Mouse (Mus musculus) embryonic facial prominence, embryonic 10.5 days (tissue): ENCODE results near the gene Ccsap. TPM values are rescaled to one million over a fixed set of nuclear protein-coding genes. Genes with fewer than 3 reads are reported as not detected.

Experiments used
- DNase-seq: peaks from one replicate; pipeline ENCODE4 v3.0.0-alpha.2; 2017; ENCODE audit warnings: low spot score
- H3K27ac ChIP-seq: fragments of 300-500 bp; sonication (generic); replicated peaks from 2 replicates; pipeline ENCODE4 v1.5.1; 2016; ENCODE audit warnings: mild to moderate bottlenecking
- H3K27me3 ChIP-seq: fragments of 300-500 bp; sonication (generic); replicated peaks from 2 replicates; pipeline ENCODE4 v1.6.1; 2016; ENCODE audit warnings: low read depth, mild to moderate bottlenecking; ENCODE audit not compliant: poor library complexity, severe bottlenecking
- H3K36me3 ChIP-seq: fragments of 300-500 bp; sonication (generic); replicated peaks from 2 replicates; pipeline ENCODE4 v1.6.1; 2016; ENCODE audit warnings: mild to moderate bottlenecking, moderate library complexity
- H3K4me1 ChIP-seq: fragments of 300-500 bp; sonication (generic); 2 replicates; pipeline ENCODE4 v1.6.1; 2016
- H3K4me3 ChIP-seq: fragments of 300-500 bp; sonication (generic); 2 replicates; pipeline ENCODE4 v1.5.1; 2016; ENCODE audit warnings: mild to moderate bottlenecking, moderate library complexity
- H3K9me3 ChIP-seq: fragments of 300-500 bp; sonication (generic); 2 replicates; pipeline ENCODE4 v1.6.1; 2016; ENCODE audit warnings: mild to moderate bottlenecking
- WGBS: fragments of 180-500 bp; shearing (Covaris S2); methylation state at CpG from one replicate; pipeline ENCODE4 v1.1.7; 2016; 5-methylcytosine and 5-hydroxymethylcytosine counted together
- polyA plus RNA-seq: library from polyadenylated mRNA; unstranded; fragments of >200 nt; fragmentation: Nextera tagmentation; extraction: Ambion mirVana; gene quantifications from 2 replicates; pipeline ENCODE4 v1.2.1, GENCODE M21; 2016

Ccsap gene
- polyA plus RNA-seq, 1 experiment from 2014 or later: 5.6 TPM

GRCm38 (mm10) chr8:123808671-123809070, 51.3 kb downstream of the Ccsap start:
- H3K4me3 ChIP-seq: no peak overlapping the region
- H3K27me3 ChIP-seq: no peaks in the 10 kb centered on the region
- no peak for DNase-seq
- peaks cover 52% of the 10 kb centered on the region for H3K4me1 ChIP-seq
- 72% methylated on average over 7 of the region's 7 CpGs for WGBS
- no peak overlapping the region for H3K27ac ChIP-seq
- peaks cover 15% of the 10 kb centered on the region for H3K36me3 ChIP-seq
- H3K9me3 ChIP-seq: no peaks in the 10 kb centered on the region

DNA sequence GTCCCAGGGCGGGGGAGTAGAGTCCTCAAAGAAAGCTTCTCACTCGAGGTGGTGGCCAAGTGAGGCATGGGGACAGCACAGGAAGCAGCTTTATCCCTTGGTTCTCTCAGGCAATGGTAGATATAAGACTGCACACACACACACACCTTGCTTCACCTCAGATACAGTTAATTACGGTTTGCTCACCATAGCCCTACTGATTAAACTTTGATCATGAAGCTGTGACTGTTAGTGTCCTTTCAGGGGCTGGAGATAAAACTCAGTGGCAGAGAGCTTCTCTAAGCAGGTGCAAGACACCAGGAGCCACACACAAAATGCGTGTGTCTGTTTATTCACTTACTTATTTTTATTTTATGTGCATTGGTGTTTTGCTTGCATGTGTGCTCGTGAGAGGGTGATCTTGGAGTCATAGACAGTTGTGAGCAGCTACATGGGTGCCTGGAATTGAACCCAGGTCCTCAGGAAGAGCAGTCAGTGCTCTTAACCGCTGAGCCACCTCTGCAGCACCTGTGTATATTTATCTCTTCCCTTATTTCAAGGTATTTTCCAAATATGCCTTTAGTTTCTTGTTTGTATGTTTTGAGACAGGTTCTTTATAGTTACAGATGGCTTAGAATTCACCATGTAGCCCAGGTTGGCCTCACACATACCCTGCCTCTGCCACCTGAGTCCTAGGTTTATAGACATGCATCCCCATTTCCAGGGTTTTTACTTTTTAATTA, 52.0 kb downstream of the Ccsap start:
- no peak overlapping the region for H3K27ac ChIP-seq
- no peak for DNase-seq
- H3K9me3 ChIP-seq: no peaks in the 10 kb centered on the region
- H3K36me3 ChIP-seq: peaks cover 13% of the 10 kb centered on the region
- WGBS: 67% methylated on average over 6 of the region's 6 CpGs
- H3K27me3 ChIP-seq: no peaks in the 10 kb centered on the region
- H3K4me1 ChIP-seq: peaks cover 45% of the 10 kb centered on the region
- H3K4me3 ChIP-seq: peak overlapping the region; percentile 95

GRCm38 (mm10) chr8:123807024-123807431, 53.0 kb downstream of the Ccsap start:
- Histone ChIP-seq H3K27me3 (no peaks in the 10 kb centered on the region), H3K4me3 (peak overlapping the region; percentile 95), H3K36me3 (peaks cover 13% of the 10 kb centered on the region), H3K9me3 (no peaks in the 10 kb centered on the region), H3K4me1 (peaks cover 43% of the 10 kb centered on the region), H3K27ac (peak overlapping the region; percentile 94)
- 14% methylated on average over 14 of the region's 14 CpGs for WGBS
- peak; percentile 27 for DNase-seq

GRCm38 (mm10) chr8:123806374-123806935, 53.6 kb downstream of the Ccsap start:
- H3K36me3 ChIP-seq: peaks cover 13% of the 10 kb centered on the region
- H3K27me3 ChIP-seq: no peaks in the 10 kb centered on the region
- H3K27ac ChIP-seq: peak overlapping the region; percentile 94
- H3K9me3 ChIP-seq: no peaks in the 10 kb centered on the region
- H3K4me3 ChIP-seq: peak overlapping the region; percentile 95
- H3K4me1 ChIP-seq: peaks cover 45% of the 10 kb centered on the region
- DNase-seq: no peak
- WGBS: 2% methylated on average over 12 of the region's 12 CpGs

DNA sequence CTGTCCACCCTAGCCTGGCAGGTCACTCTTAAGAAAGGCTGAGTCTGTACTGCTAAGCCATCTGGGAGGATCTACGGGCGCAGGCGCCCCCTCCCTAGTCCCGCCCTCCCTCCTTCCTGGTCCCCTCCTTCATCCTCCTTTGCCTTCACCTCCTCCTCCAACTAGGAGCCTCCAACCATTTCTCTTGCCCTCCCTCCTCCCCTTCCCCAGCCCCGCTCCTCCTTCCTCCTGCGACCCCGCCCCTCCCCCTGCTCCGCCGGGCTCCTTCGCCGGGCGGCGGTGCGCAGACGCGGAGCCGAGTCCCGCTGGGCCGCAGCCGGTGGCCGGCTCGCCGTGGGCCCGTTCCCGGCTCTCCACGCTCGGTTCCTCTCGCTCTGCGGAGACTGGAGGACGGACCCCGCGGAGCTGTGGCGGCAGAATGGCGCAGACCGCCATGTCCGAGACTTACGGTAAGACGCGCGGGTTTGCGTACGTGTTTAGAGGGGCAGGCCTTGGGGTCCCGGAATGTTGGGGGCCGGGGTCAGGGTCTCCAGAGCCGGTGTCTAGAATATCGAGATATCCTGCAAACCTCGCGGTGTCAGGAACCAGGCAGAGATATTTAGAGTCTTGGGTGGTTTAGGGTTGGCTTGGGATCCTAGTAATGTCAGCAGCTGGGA, 54.2 kb downstream of the Ccsap start, which contains the start of gene Rab4a:
Gene Rab4a, plus strand, starts transcription at position 268 of the 656 bp plus-strand sequence.
- Histone ChIP-seq H3K4me1 (peaks cover 42% of the 10 kb centered on the region), H3K36me3 (peaks cover 13% of the 10 kb centered on the region), H3K27ac (peak within 1 kb of the TSS; percentile 94), H3K27me3 (no peaks in the 10 kb centered on the region), H3K9me3 (peaks cover 2% of the 10 kb centered on the region; the same call in 1 of the 2 replicates), H3K4me3 (peak within 1 kb of the TSS; percentile 95)
- DNase-seq: peak; percentile 94
- under 1% methylated on average over 48 of the region's 48 CpGs for WGBS

DNA sequence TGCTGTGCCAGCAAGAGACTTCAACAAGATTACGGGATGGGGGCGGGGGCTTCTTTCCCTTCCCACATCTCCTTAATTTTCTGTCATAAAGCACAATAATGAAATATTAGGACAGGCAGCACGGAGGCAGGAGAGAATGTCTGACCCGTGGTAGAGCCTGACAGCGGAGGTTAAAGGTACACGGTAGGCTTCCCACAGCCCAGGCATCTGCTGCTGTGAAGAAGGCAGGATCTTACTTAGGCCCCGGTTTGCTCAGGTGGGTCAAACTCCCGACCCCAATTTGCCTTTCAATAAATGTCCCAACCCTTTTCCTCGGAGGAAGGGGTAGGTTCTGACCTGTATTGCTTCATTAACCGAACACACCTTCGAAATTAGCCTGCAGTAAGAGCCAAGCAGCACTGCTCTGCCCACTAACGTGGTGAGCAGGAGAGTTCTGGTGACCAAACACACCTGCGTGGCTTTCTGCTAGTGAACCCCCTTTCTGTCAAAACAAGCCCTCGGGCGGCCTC, 54.7 kb downstream of the Ccsap start:
- Histone ChIP-seq H3K27ac (peak overlapping the region; percentile 94), H3K4me1 (peaks cover 45% of the 10 kb centered on the region)
- 13% methylated on average over 15 of the region's 15 CpGs for WGBS

GRCm38 (mm10) chr8:123804586-123804985, 55.4 kb downstream of the Ccsap start:
- Histone ChIP-seq H3K27me3 (no peaks in the 10 kb centered on the region), H3K36me3 (peaks cover 6% of the 10 kb centered on the region; the same call in 1 of the 2 replicates), H3K4me1 (peaks cover 51% of the 10 kb centered on the region), H3K4me3 (no peak overlapping the region), H3K27ac (no peak overlapping the region), H3K9me3 (peaks cover 6% of the 10 kb centered on the region; the same call in 1 of the 2 replicates)
- DNase-seq: no peak
- WGBS: 87% methylated on average over 7 of the region's 7 CpGs

More for the DNA sequence above, 54.7 kb downstream of the Ccsap start:
- no peak for DNase-seq
- Histone ChIP-seq H3K36me3 (peaks cover 12% of the 10 kb centered on the region), H3K9me3 (peaks cover 6% of the 10 kb centered on the region; the same call in 1 of the 2 replicates), H3K4me3 (peak overlapping the region; percentile 95), H3K27me3 (no peaks in the 10 kb centered on the region)

DNA sequence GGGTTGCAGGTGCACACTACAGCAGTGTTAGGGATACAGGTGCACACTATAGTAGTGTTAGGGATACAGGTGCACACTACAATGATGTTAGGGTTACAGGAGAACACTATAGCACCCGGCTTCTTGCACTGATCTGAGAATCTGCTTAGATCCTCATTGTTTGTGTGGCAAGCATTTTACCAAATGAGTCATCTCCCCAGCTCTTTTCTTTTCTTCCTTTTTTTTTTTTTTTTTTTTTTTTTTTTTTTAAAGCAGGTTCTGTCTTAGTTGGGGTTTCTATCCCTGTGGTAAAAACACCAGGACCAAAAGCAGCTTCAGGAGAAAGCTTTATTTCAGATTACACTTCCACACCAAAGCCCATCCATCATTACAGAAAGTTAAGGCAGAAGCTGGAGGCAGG, 56.4 kb downstream of the Ccsap start:
- Histone ChIP-seq H3K9me3 (peaks cover 6% of the 10 kb centered on the region; the same call in 1 of the 2 replicates), H3K27ac (no peak overlapping the region), H3K4me1 (peaks cover 57% of the 10 kb centered on the region), H3K36me3 (no peaks in the 10 kb centered on the region; the same call in 1 of the 2 replicates), H3K27me3 (no peaks in the 10 kb centered on the region), H3K4me3 (no peak overlapping the region)
- 77% methylated on average over 1 of the region's 1 CpGs for WGBS
- no peak for DNase-seq

DNA sequence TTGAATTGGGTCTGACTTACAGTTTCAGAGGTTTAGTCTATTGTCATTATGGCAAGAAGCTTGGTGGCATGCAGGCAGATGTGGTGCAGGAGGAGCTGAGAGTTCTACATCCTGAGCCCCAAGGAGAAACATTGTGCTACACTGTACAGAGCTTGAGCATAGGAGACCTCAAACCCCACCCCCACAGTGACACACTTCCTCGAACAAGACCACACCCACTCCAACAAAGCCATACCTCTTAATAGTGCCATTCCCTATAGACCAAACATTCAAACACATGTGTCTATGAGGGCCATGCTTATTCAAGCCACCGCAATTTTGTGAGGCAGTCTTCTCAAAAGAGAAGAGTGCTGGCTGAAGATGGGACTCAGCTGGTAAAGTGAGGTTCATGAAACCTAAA, 58.5 kb downstream of the Ccsap start:
- H3K27ac ChIP-seq: no peak overlapping the region
- H3K4me1 ChIP-seq: peaks cover 46% of the 10 kb centered on the region
- H3K9me3 ChIP-seq: peaks cover 6% of the 10 kb centered on the region; the same call in 1 of the 2 replicates
- H3K27me3 ChIP-seq: no peaks in the 10 kb centered on the region
- H3K36me3 ChIP-seq: no peaks in the 10 kb centered on the region
- whole genome bisulfite sequencing: 91% methylated on average over 2 of the region's 2 CpGs
- no peak overlapping the region for H3K4me3 ChIP-seq
- no peak for DNase-seq

- peaks cover 42% of the 10 kb centered on the region for H3K4me1 ChIP-seq
- 89% methylated on average over 7 of the region's 7 CpGs for WGBS
These were observed 59.1 kb downstream of the Ccsap start for GRCm38 (mm10) chr8:123800867-123801266.

DNA sequence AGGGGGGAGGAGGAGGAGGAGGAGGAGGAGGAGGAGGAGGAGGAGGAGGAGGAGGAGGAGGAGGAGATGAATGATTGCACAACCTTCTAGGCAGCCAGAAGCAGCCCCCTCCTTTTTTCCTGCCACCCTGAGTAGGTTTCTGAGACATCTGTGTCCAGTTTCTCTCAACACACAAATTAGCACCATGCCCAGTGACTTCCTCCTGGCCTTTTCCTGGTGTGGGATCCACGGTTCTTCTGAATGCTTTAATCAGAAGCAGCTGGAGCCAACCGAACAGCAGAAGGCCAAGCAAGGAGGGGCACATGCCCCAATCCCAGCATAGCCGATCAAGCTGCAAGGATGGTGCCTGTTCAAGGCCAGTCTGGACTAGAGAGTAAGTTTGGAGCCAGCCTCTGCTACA, 60.1 kb downstream of the Ccsap start:
- H3K4me1 ChIP-seq: peaks cover 32% of the 10 kb centered on the region
- WGBS: 28% methylated on average over 3 of the region's 3 CpGs

More at GRCm38 (mm10) chr8:123800867-123801266, 59.1 kb downstream of the Ccsap start:
- Histone ChIP-seq H3K4me3 (no peak overlapping the region), H3K36me3 (no peaks in the 10 kb centered on the region), H3K9me3 (peaks cover 6% of the 10 kb centered on the region; the same call in 1 of the 2 replicates), H3K27me3 (no peaks in the 10 kb centered on the region), H3K27ac (no peak overlapping the region)
- no peak for DNase-seq

GRCm38 (mm10) chr8:123799434-123799833, 60.6 kb downstream of the Ccsap start:
- 68% methylated on average over 6 of the region's 6 CpGs for WGBS
- DNase-seq: peak; percentile 21
- Histone ChIP-seq H3K4me1 (peaks cover 32% of the 10 kb centered on the region), H3K27ac (peak overlapping the region; percentile 64), H3K27me3 (no peaks in the 10 kb centered on the region), H3K36me3 (no peaks in the 10 kb centered on the region), H3K9me3 (peaks cover 6% of the 10 kb centered on the region; the same call in 1 of the 2 replicates), H3K4me3 (no peak overlapping the region)

More for the DNA sequence above, 60.1 kb downstream of the Ccsap start:
- H3K27ac ChIP-seq: peak overlapping the region; percentile 64
- peaks cover 6% of the 10 kb centered on the region; the same call in 1 of the 2 replicates for H3K9me3 ChIP-seq
- DNase-seq: peak; percentile 85
- H3K4me3 ChIP-seq: no peak overlapping the region
- no peaks in the 10 kb centered on the region for H3K36me3 ChIP-seq
- H3K27me3 ChIP-seq: no peaks in the 10 kb centered on the region
